Mouse (Mus musculus) liver, embryonic 16.5 days (tissue): ENCODE data around the gene Gm21789. TPM values are rescaled to one million over a fixed set of nuclear protein-coding genes. Genes with fewer than 3 reads are reported as not detected.
"Not testable (repeated sequence)": the region's sequence is repeated elsewhere in the genome, so short reads cannot be mapped to it uniquely, and the experiment has no call there.

Experiments used
- ATAC-seq: fragments of 200-750 bp; cut with Nextera tagmentation; 2 replicates; pipeline ENCODE4 v1.8.0; 2017; ENCODE audit warnings: low read depth, mild to moderate bottlenecking, moderate number of reproducible peaks, moderate library complexity
- H3K27ac ChIP-seq: fragments of 300-500 bp; sonication (generic); 2 replicates; pipeline ENCODE4 v1.5.1; 2014; ENCODE audit warnings: mild to moderate bottlenecking, low read length
- H3K27me3 ChIP-seq: fragments of 300-500 bp; sonication (generic); 2 replicates; pipeline ENCODE4 v1.6.1; 2014; ENCODE audit warnings: low read depth, low read length, mixed read lengths; ENCODE audit not compliant: control insufficient read depth, insufficient read depth
- H3K36me3 ChIP-seq: fragments of 300-500 bp; sonication (generic); 2 replicates; pipeline ENCODE4 v1.6.1; 2014; ENCODE audit warnings: mild to moderate bottlenecking; ENCODE audit not compliant: control insufficient read depth, insufficient read depth
- H3K4me1 ChIP-seq: fragments of 300-500 bp; sonication (generic); 2 replicates; pipeline ENCODE4 v1.6.1; 2014; ENCODE audit warnings: low read depth, low read length, mixed read lengths; ENCODE audit not compliant: control insufficient read depth
- H3K4me2 ChIP-seq: fragments of 300-500 bp; sonication (generic); 2 replicates; pipeline ENCODE4 v1.6.1; 2014; ENCODE audit warnings: low read depth, low read length, mixed read lengths
- H3K4me3 ChIP-seq: fragments of 300-500 bp; sonication (generic); 2 replicates; pipeline ENCODE4 v1.5.1; 2014; ENCODE audit warnings: low read depth, mild to moderate bottlenecking, low read length
- H3K9ac ChIP-seq: fragments of 300-500 bp; sonication (generic); 2 replicates; pipeline ENCODE4 v1.6.1; 2014; ENCODE audit warnings: low read depth, low read length
- H3K9me3 ChIP-seq: fragments of 300-500 bp; sonication (generic); replicated peaks from 2 replicates; pipeline ENCODE4 v1.6.1; 2016; ENCODE audit warnings: low read length; ENCODE audit not compliant: control insufficient read depth
- WGBS: fragments of 180-500 bp; shearing (Covaris S2); extraction: QIAGEN DNeasy Blood & Tissue Kit; methylation state at CpG from one replicate; pipeline ENCODE4 v1.1.7; 2014; ENCODE audit not compliant: insufficient replicate concordance; 5-methylcytosine and 5-hydroxymethylcytosine counted together
- polyA plus RNA-seq: library from polyadenylated mRNA; unstranded; fragments of >200 nt; fragmentation: Nextera tagmentation; extraction: Ambion mirVana; gene quantifications from 2 replicates; pipeline ENCODE4 v1.2.1, GENCODE M21; 2015

Gm21789 gene
- polyA plus RNA-seq = not detected in 2 replicates

DNA sequence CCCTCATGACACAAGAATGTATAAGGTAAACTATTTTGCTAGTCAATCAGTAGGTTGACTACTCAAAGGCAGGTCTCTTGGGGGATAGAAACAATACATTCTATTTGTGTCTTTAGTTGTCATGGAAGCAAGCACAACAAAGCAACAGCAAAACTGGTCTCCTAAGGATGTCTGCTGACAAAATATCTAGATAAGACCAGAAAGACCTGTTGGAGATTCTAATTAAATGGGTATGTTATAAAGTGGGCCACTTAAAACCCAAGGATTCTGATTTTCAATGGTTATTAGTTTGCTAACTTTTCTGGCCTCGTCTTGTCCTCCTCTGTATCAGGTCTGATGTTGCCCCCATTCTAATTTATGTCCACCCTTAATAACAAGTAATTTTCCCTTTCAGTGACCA is at the start of gene Gm21789:
TSS of gene Gm21789 (plus strand) at position 301 of the 400 bp plus-strand sequence.
- H3K27ac ChIP-seq, H3K4me2 ChIP-seq, H3K4me1 ChIP-seq, H3K4me3 ChIP-seq, H3K27me3 ChIP-seq, H3K36me3 ChIP-seq, H3K9ac ChIP-seq, H3K9me3 ChIP-seq, ATAC-seq: not testable (repeated sequence)
- WGBS = no CpG with 5 or more reads among the region's 1 CpGs

DNA sequence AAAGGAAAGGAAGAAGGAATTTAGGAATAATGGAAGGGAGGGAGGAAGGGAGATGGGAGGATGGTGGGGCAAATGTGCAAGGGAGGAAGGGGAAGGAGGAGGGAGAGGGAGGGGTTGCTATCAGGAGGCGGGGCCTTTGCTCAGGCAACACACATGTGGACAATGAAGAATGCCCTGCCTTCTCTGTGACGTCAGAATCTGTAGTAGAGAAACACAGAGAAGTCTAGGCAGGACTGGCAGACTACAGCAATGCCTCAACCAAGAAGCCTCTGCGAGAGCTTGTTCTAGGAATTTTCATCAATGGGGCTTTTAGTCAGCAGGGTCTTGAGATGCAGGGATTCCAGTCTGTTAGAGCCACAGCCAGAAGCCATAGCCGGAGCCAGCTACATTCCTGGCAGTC is 47.2 kb upstream of the Gm21789 start, which contains the start of gene Btbd35f30:
TSS of gene Btbd35f30 (plus strand) at position 301 of the 400 bp plus-strand sequence.
- not testable (repeated sequence) for ATAC-seq, H3K9me3 ChIP-seq, H3K4me2 ChIP-seq, H3K4me1 ChIP-seq, H3K27ac ChIP-seq, H3K9ac ChIP-seq, H3K4me3 ChIP-seq, H3K27me3 ChIP-seq, H3K36me3 ChIP-seq
- no CpG with 5 or more reads among the region's 4 CpGs for WGBS

DNA sequence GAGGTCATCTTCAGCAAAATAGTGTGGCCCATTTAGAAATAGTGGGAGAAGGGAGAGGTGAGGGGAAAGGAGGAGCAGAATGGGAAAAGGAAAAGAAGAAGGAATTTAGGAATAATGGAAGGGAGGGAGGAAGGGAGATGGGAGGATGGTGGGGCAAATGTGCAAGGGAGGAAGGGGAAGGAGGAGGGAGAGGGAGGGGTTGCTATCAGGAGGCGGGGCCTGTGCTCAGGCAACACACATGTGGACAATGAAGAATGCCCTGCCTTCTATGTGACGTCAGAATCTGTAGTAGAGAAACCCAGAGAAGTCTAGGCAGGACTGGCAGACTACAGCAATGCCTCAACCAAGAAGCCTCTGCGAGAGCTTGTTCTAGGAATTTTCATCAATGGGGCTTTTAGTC is 32.0 kb downstream of the Gm21789 start, which contains the start of gene Btbd35f5:
TSS of gene Btbd35f5 (plus strand) at position 301 of the 400 bp plus-strand sequence.
- H3K36me3 ChIP-seq, H3K4me2 ChIP-seq, ATAC-seq, H3K27me3 ChIP-seq, H3K9ac ChIP-seq, H3K4me3 ChIP-seq, H3K9me3 ChIP-seq, H3K4me1 ChIP-seq, H3K27ac ChIP-seq: not testable (repeated sequence)
- no CpG with 5 or more reads among the region's 3 CpGs for WGBS

Other genes with a start within 250 kb of the Gm21789 start
- not detected in 2 replicates for gene Btbd35f21, start 215.7 kb upstream of the Gm21789 start, polyA plus RNA-seq
- not detected in 2 replicates for gene Btbd35f30, start 47.1 kb upstream of the Gm21789 start, polyA plus RNA-seq
- gene Btbd35f5, start 32.1 kb downstream of the Gm21789 start, polyA plus RNA-seq = not detected in 2 replicates